Mouse (Mus musculus): Measurements from ENCODE around the gene Ppp2r5a. TPM values are rescaled to one million over a fixed set of nuclear protein-coding genes. Genes with fewer than 3 reads are reported as not detected.
A peak's percentile ranks its signal among the peaks of the same experiment; 100 is the strongest.

Ppp2r5a gene
- polyA plus RNA-seq, 1 experiment from 2014 or later = 43.4 TPM

DNA sequence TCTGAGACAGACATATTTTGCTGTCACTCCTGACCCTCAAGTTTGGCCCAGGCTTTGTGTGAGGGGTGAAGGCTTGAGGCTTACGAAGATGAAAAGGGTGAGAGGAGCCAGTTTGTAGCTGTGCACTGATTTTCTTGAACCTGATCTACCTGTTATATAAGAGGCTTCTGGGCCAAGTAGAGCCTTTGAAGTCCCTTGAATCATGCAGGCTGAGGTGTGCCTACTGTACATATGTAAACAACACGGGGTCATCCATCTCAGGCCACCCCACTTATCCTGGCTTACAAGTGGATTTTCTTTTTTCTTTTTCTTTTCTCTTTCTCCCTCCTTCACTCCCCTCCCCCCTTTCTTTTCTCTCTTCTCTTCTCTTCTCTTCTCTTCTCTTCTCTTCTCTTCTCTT, 54.5 kb downstream of the Ppp2r5a start:
- no peaks in the 10 kb centered on the region for H3K9me3 ChIP-seq (replicated peaks; ENCODE audit: control insufficient read depth, low read length)
- 56% methylated on average over 2 of the region's 2 CpGs for WGBS (ENCODE audit: insufficient replicate concordance)
- ATAC-seq (replicated peaks; ENCODE audit: insufficient number of reproducible peaks, low FRiP score, low TSS enrichment) = no peak
- peaks cover 28% of the 10 kb centered on the region for H3K4me1 ChIP-seq (ENCODE audit: control insufficient read depth, insufficient read depth, low read length)
- H3K4me3 ChIP-seq (ENCODE audit: low read depth, low read length) = no peak overlapping the region
- H3K27ac ChIP-seq (ENCODE audit: low read depth, low read length) = no peak overlapping the region
- H3K36me3 ChIP-seq (ENCODE audit: control insufficient read depth, insufficient read depth, low read length) = peaks cover 17% of the 10 kb centered on the region; the same call in 1 of the 2 replicates
- no peak overlapping the region for H3K9ac ChIP-seq (ENCODE audit: low read depth, low read length)
- H3K4me2 ChIP-seq = no peak overlapping the region
- no peaks in the 10 kb centered on the region for H3K27me3 ChIP-seq (ENCODE audit: control insufficient read depth, insufficient read depth, low read length)

DNA sequence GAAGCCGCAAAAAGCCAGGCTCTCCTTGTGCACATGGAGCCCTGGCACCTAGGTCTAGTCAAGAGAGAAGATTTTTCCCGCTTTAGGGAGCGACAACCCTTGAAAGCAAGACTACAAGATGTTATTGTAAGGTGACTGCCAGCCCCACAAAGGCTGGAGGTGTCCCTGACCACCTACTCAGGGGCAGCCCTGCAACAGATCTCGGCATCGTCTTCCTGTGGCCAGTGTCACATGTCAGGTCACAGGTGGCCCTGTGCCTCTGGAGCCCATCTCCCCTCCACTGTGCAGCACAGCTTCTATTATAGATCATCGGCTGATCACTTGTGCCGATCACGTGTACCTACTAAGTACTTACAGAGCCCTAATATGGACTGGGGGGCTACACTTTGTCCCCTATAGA, 55.5 kb downstream of the Ppp2r5a start:
- Histone ChIP-seq H3K27me3 (ENCODE audit: control insufficient read depth, insufficient read depth, low read length) (no peaks in the 10 kb centered on the region), H3K4me1 (ENCODE audit: control insufficient read depth, insufficient read depth, low read length) (peaks cover 24% of the 10 kb centered on the region), H3K9ac (ENCODE audit: low read depth, low read length) (no peak overlapping the region), H3K36me3 (ENCODE audit: control insufficient read depth, insufficient read depth, low read length) (peaks cover 14% of the 10 kb centered on the region; the same call in 1 of the 2 replicates), H3K27ac (ENCODE audit: low read depth, low read length) (no peak overlapping the region), H3K9me3 (replicated peaks; ENCODE audit: control insufficient read depth, low read length) (no peaks in the 10 kb centered on the region), H3K4me2 (no peak overlapping the region), H3K4me3 (ENCODE audit: low read depth, low read length) (no peak overlapping the region)
- 75% methylated on average over 8 of the region's 8 CpGs for WGBS (ENCODE audit: insufficient replicate concordance)
- no peak for ATAC-seq (replicated peaks; ENCODE audit: insufficient number of reproducible peaks, low FRiP score, low TSS enrichment)

DNA sequence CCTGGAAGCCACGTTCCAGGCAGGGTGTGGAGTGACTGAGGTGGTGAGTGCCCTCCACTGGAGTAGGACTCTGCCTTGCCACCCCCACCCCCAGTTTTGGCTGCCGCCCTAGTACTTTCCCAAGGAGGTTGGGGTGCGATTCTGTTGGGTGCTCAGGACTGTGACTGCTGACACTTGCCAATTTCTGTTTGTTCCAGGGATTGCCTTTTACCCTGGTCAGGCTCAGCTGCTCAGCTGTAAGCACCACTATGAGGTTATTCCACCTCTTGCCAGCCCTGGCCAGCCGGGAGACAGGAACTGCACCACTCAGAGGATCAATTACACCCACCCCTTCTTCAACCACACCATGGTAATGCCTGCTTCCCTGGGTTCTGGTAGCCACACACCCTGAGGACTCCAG, 62.5 kb downstream of the Ppp2r5a start:
- Histone ChIP-seq H3K27ac (ENCODE audit: low read depth, low read length) (no peak overlapping the region), H3K27me3 (ENCODE audit: control insufficient read depth, insufficient read depth, low read length) (no peaks in the 10 kb centered on the region), H3K9ac (ENCODE audit: low read depth, low read length) (no peak overlapping the region), H3K4me2 (no peak overlapping the region), H3K9me3 (replicated peaks; ENCODE audit: control insufficient read depth, low read length) (no peaks in the 10 kb centered on the region), H3K4me3 (ENCODE audit: low read depth, low read length) (no peak overlapping the region), H3K4me1 (ENCODE audit: control insufficient read depth, insufficient read depth, low read length) (no peaks in the 10 kb centered on the region), H3K36me3 (ENCODE audit: control insufficient read depth, insufficient read depth, low read length) (peaks cover 19% of the 10 kb centered on the region)
- 80% methylated on average over 4 of the region's 4 CpGs for WGBS (ENCODE audit: insufficient replicate concordance)
- no peak for ATAC-seq (replicated peaks; ENCODE audit: insufficient number of reproducible peaks, low FRiP score, low TSS enrichment)

DNA sequence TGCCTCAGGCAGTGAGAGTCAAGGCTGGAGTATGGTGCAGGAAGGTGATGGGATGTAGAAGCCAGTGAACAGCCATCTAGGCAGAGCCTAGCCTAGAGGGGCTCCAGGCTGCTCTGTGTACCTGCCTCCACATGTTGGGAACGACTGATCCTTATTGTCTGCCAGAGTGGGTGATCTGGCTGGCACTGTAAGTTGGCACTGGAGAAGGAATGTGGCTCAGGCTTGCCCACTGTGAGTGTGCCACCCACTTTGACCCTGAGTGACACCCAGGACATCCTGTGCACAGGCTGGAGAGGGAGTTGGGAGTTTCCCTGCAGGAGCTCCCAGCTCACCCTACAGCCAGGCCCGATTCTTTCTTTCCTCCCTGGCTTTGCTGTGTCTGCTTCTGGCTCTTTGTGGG, 63.2 kb downstream of the Ppp2r5a start:
- H3K9me3 ChIP-seq (replicated peaks; ENCODE audit: control insufficient read depth, low read length) = no peaks in the 10 kb centered on the region
- no peak overlapping the region for H3K27ac ChIP-seq (ENCODE audit: low read depth, low read length)
- no peak overlapping the region for H3K4me3 ChIP-seq (ENCODE audit: low read depth, low read length)
- WGBS (ENCODE audit: insufficient replicate concordance) = 87% methylated on average over 2 of the region's 2 CpGs
- no peaks in the 10 kb centered on the region for H3K27me3 ChIP-seq (ENCODE audit: control insufficient read depth, insufficient read depth, low read length)
- no peak for ATAC-seq (replicated peaks; ENCODE audit: insufficient number of reproducible peaks, low FRiP score, low TSS enrichment)
- H3K36me3 ChIP-seq (ENCODE audit: control insufficient read depth, insufficient read depth, low read length) = peaks cover 16% of the 10 kb centered on the region
- no peaks in the 10 kb centered on the region for H3K4me1 ChIP-seq (ENCODE audit: control insufficient read depth, insufficient read depth, low read length)
- H3K9ac ChIP-seq (ENCODE audit: low read depth, low read length) = no peak overlapping the region
- H3K4me2 ChIP-seq = no peak overlapping the region

DNA sequence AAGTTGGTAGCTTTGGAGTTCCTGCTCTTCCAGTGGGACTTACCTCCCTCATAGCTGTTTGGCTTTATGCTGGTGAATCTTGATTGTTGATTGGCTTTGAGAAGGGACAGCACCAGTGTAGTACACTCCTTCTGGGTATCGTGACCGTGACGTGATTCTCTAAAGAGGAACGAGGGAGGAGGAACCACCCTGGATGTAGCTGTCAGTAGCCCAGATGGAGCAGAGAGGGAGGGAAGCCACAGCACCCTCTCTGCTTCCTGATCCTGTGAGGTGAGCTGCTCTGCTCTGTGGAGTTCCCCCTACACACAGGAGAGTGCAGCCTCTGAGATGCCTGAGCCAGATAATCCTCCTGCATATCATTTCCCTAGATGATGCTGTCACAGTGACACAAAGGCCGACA, 68.6 kb downstream of the Ppp2r5a start:
- ATAC-seq (replicated peaks; ENCODE audit: insufficient number of reproducible peaks, low FRiP score, low TSS enrichment) = no peak
- H3K4me3 ChIP-seq (ENCODE audit: low read depth, low read length) = no peak overlapping the region
- no peak overlapping the region for H3K9ac ChIP-seq (ENCODE audit: low read depth, low read length)
- H3K27me3 ChIP-seq (ENCODE audit: control insufficient read depth, insufficient read depth, low read length) = no peaks in the 10 kb centered on the region
- H3K27ac ChIP-seq (ENCODE audit: low read depth, low read length) = no peak overlapping the region
- no peak overlapping the region for H3K4me2 ChIP-seq
- no peaks in the 10 kb centered on the region for H3K9me3 ChIP-seq (replicated peaks; ENCODE audit: control insufficient read depth, low read length)
- no peaks in the 10 kb centered on the region for H3K4me1 ChIP-seq (ENCODE audit: control insufficient read depth, insufficient read depth, low read length)
- WGBS (ENCODE audit: insufficient replicate concordance) = 80% methylated on average over 5 of the region's 5 CpGs
- H3K36me3 ChIP-seq (ENCODE audit: control insufficient read depth, insufficient read depth, low read length) = peaks cover 9% of the 10 kb centered on the region

DNA sequence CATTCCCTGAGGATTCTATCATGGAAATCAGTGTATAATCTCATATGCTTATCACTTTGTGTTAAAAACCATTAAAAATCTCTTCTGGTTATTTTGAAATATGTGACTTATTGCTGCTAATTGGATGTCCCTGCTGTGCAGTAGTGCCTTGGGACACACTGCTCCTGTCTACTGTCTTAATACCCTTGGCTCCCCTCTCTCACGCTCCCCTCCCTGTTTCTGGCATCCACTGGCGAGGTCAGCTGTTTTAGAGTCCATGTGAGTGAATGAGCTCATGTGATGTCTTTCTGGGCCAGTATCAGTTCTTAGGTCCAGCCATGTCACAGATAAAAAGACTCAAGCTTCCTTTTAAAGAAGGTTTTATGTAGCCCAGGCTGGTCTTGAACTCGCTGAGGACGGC, 72.7 kb downstream of the Ppp2r5a start:
- Histone ChIP-seq H3K9me3 (replicated peaks; ENCODE audit: control insufficient read depth, low read length) (no peaks in the 10 kb centered on the region), H3K27ac (ENCODE audit: low read depth, low read length) (no peak overlapping the region), H3K9ac (ENCODE audit: low read depth, low read length) (no peak overlapping the region), H3K27me3 (ENCODE audit: control insufficient read depth, insufficient read depth, low read length) (no peaks in the 10 kb centered on the region), H3K4me3 (ENCODE audit: low read depth, low read length) (no peak overlapping the region), H3K4me1 (ENCODE audit: control insufficient read depth, insufficient read depth, low read length) (peaks cover 16% of the 10 kb centered on the region), H3K36me3 (ENCODE audit: control insufficient read depth, insufficient read depth, low read length) (peaks cover 2% of the 10 kb centered on the region; the same call in 1 of the 2 replicates), H3K4me2 (no peak overlapping the region)
- 81% methylated on average over 4 of the region's 4 CpGs for WGBS (ENCODE audit: insufficient replicate concordance)
- ATAC-seq (replicated peaks; ENCODE audit: insufficient number of reproducible peaks, low FRiP score, low TSS enrichment) = no peak

DNA sequence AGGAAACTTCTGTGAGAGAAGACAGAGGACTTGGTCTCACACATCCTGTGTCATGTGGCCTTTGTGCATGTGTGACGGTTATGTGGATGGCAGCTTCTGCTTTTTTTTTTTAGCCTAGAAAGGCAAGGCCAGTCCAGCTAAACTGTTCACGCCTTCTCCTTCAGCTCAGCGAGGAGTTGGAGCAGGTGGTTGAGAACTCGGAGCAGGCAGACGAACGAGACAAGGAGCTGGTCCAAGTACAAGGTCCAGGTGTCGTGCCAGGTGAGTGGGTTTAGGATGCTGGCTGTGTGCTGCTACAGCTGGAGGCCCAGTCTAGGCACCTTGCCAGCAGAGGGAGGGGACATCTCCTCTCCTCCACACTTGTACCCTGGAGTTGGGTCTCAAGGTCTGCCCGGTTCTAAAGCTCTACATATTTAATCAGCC, 75.0 kb downstream of the Ppp2r5a start:
- peaks cover 16% of the 10 kb centered on the region for H3K4me1 ChIP-seq (ENCODE audit: control insufficient read depth, insufficient read depth, low read length)
- no peak for ATAC-seq (replicated peaks; ENCODE audit: insufficient number of reproducible peaks, low FRiP score, low TSS enrichment)
- no peaks in the 10 kb centered on the region for H3K27me3 ChIP-seq (ENCODE audit: control insufficient read depth, insufficient read depth, low read length)
- peaks cover 2% of the 10 kb centered on the region; the same call in 1 of the 2 replicates for H3K36me3 ChIP-seq (ENCODE audit: control insufficient read depth, insufficient read depth, low read length)
- no peak overlapping the region for H3K4me2 ChIP-seq
- WGBS (ENCODE audit: insufficient replicate concordance) = 81% methylated on average over 8 of the region's 8 CpGs
- H3K9me3 ChIP-seq (replicated peaks; ENCODE audit: control insufficient read depth, low read length) = no peaks in the 10 kb centered on the region
- H3K4me3 ChIP-seq (ENCODE audit: low read depth, low read length) = no peak overlapping the region
- no peak overlapping the region for H3K9ac ChIP-seq (ENCODE audit: low read depth, low read length)
- H3K27ac ChIP-seq (ENCODE audit: low read depth, low read length) = no peak overlapping the region

DNA sequence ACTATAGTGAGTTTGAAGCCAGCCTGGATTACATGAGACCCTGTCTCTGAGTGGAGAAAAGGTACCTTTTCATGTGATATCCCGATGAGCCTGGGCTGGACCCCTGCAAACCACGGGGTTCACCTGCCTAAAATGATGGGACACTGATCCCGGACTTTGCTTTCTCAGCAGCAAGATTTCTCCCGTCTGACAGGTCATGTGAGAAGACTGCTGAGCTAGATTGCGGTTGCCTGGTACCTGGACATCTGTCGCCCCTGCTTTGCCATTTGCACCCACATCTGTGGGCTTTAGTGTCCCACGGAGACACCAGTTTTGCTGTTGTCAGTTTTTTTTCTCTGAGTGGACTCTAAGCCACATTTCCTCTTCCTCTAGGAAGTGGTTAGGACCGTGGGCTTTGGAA, 75.8 kb downstream of the Ppp2r5a start:
- Histone ChIP-seq H3K4me3 (ENCODE audit: low read depth, low read length) (no peak overlapping the region), H3K27ac (ENCODE audit: low read depth, low read length) (no peak overlapping the region), H3K4me1 (ENCODE audit: control insufficient read depth, insufficient read depth, low read length) (peaks cover 16% of the 10 kb centered on the region), H3K4me2 (peak overlapping the region; percentile 95; the same call in 1 of the 2 replicates), H3K9me3 (replicated peaks; ENCODE audit: control insufficient read depth, low read length) (no peaks in the 10 kb centered on the region), H3K9ac (ENCODE audit: low read depth, low read length) (0 out of 2 replicates have a peak overlapping the region, but pooled peaks have one; percentile 5), H3K36me3 (ENCODE audit: control insufficient read depth, insufficient read depth, low read length) (peaks cover 2% of the 10 kb centered on the region; the same call in 1 of the 2 replicates), H3K27me3 (ENCODE audit: control insufficient read depth, insufficient read depth, low read length) (no peaks in the 10 kb centered on the region)
- ATAC-seq (replicated peaks; ENCODE audit: insufficient number of reproducible peaks, low FRiP score, low TSS enrichment) = no peak
- 79% methylated on average over 8 of the region's 8 CpGs for WGBS (ENCODE audit: insufficient replicate concordance)

DNA sequence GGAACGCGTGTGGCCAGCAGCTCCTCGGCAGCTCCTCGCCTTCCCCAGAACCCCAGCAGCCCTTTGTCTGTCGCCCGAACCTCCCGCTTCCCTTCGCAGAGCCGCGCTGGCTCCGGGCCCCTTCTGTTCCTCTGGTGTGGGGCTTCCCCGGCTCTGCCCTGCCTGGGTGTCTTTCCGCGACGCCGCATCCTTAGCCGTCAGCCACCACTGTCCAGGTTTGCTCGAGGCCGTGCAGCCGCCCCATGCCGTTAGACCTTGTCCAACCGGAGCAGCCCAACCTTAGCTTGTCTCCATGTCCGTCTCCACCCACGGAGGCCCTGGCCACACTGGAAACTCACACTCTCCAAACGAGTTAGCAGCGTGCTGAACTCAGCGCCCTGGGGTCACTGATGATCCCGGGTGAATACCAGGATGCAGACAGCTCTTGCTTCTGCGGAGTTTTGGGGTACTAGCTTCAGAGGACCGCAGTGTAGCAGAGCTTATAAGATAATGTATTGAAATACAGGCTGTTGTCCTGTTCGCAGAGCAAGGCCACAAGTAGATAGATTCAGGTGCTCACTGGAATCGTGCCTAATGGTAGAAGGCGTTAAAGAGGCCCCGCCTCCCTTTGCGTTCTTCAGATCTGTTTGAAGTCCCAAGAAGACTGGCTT, 76.7 kb downstream of the Ppp2r5a start:
- H3K9ac ChIP-seq (ENCODE audit: low read depth, low read length) = peak overlapping the region; percentile 89
- H3K27me3 ChIP-seq (ENCODE audit: control insufficient read depth, insufficient read depth, low read length) = no peaks in the 10 kb centered on the region
- no peaks in the 10 kb centered on the region for H3K9me3 ChIP-seq (replicated peaks; ENCODE audit: control insufficient read depth, low read length)
- peaks cover 2% of the 10 kb centered on the region; the same call in 1 of the 2 replicates for H3K36me3 ChIP-seq (ENCODE audit: control insufficient read depth, insufficient read depth, low read length)
- WGBS (ENCODE audit: insufficient replicate concordance) = 2% methylated on average over 35 of the region's 35 CpGs
- H3K4me2 ChIP-seq = peak overlapping the region; percentile 95
- peaks cover 16% of the 10 kb centered on the region for H3K4me1 ChIP-seq (ENCODE audit: control insufficient read depth, insufficient read depth, low read length)
- peak; percentile 66 for ATAC-seq (replicated peaks; ENCODE audit: insufficient number of reproducible peaks, low FRiP score, low TSS enrichment)
- peak overlapping the region; percentile 1; the same call in 1 of the 2 replicates for H3K27ac ChIP-seq (ENCODE audit: low read depth, low read length)
- H3K4me3 ChIP-seq (ENCODE audit: low read depth, low read length) = peak overlapping the region; percentile 86

Measured in heart, embryonic 11.5 days (tissue).